15 mouse cellular contexts compared by ENCODE assay signal in the genomic region with DNA sequence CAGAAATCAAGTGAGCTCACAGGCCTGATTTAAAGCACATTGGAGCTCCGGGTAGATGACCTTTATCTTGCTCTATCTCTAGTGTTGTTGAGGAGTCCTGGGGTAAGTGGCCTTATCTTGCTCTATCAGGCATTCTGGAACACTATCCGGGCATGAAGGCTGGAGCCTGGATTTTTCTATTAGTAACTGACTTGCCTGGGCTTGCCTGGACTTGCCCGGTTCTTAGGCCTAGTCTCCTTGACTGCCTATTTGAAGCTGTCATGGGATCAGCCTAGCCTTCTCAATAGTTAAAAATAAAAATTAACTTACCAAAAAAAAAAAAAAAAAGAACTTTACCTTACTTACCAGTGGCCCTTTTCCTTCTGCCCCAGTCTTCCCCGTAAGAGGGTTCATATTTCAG.
"Had no signal": no experiment of that assay in that cellular context is flagged by ENCODE, and none has a peak within 500 bp of the region (broad histone marks: within the 10 kb centered on the region; RNA-seq: fewer than 3 reads in every experiment).

No protein-coding gene starts in this region.

- H3K4me1 ChIP-seq: limb, embryonic 10.5 days; liver, embryonic 12.5 days; midbrain, embryonic 10.5 days; neural tube, embryonic 15.5 days; stomach, embryonic 15.5 days had no signal

- H3K4me2 ChIP-seq: liver, embryonic 12.5 days; lung, embryonic 14.5 days; neural tube, embryonic 15.5 days; stomach, embryonic 15.5 days had no signal

- H3K36me3 ChIP-seq: limb, embryonic 10.5 days; liver, embryonic 12.5 days; midbrain, embryonic 10.5 days; neural tube, embryonic 15.5 days; stomach, embryonic 15.5 days had no signal

- DNase-seq: kidney, postnatal 10 days; lung, embryonic 14.5 days; lung, postnatal 10 days; lung, postnatal 4 days; midbrain, embryonic 14.5 days; right cerebral cortex, adult 18-20 months; right cerebral cortex, postnatal 4 days; spleen, adult 18-20 months; thymus, postnatal 36 days had no signal

- H3K4me3 ChIP-seq: limb, embryonic 10.5 days; liver, embryonic 12.5 days; midbrain, embryonic 10.5 days; myocyte; neural tube, embryonic 15.5 days; stomach, embryonic 15.5 days had no signal

- H3K9ac ChIP-seq: liver, embryonic 12.5 days; lung, embryonic 14.5 days; neural tube, embryonic 15.5 days; stomach, embryonic 15.5 days had no signal

- ATAC-seq: liver, embryonic 12.5 days had no signal

- H3K27me3 ChIP-seq: neural tube, embryonic 15.5 days; stomach, embryonic 15.5 days had no signal

- H3K9me3 ChIP-seq: limb, embryonic 10.5 days; liver, embryonic 12.5 days; midbrain, embryonic 10.5 days; neural tube, embryonic 15.5 days; stomach, embryonic 15.5 days had no signal

- H3K27ac ChIP-seq: limb, embryonic 10.5 days; liver, embryonic 12.5 days; midbrain, embryonic 10.5 days; neural tube, embryonic 15.5 days; stomach, embryonic 15.5 days had no signal
